Mouse (Mus musculus) limb, embryonic 11.5 days (tissue): ENCODE results near the gene Plac8. TPM values are rescaled to one million over a fixed set of nuclear protein-coding genes. Genes with fewer than 3 reads are reported as not detected.

Experiments
- ATAC-seq: fragments of 200-750 bp; cut with Nextera tagmentation; 2 replicates; pipeline ENCODE4 v1.8.0; 2017; ENCODE audit warnings: low read depth; ENCODE audit not compliant: insufficient number of reproducible peaks, low FRiP score, low TSS enrichment
- DNase-seq: peaks from one replicate; pipeline ENCODE4 v3.0.0-alpha.2; 2015; ENCODE audit warnings: low spot score
- H3K27ac ChIP-seq: fragments of 300-500 bp; sonication (generic); replicated peaks from 2 replicates; pipeline ENCODE4 v1.5.1; 2014; ENCODE audit warnings: low read depth, mild to moderate bottlenecking, low read length
- H3K27me3 ChIP-seq: fragments of 300-500 bp; sonication (generic); 2 replicates; pipeline ENCODE4 v1.6.1; 2014; ENCODE audit warnings: mild to moderate bottlenecking, low read length, mixed read lengths; ENCODE audit not compliant: control insufficient read depth, insufficient read depth
- H3K36me3 ChIP-seq: fragments of 300-500 bp; sonication (generic); 2 replicates; pipeline ENCODE4 v1.6.1; 2014; ENCODE audit warnings: mild to moderate bottlenecking, low read length, moderate library complexity, mixed read lengths; ENCODE audit not compliant: control insufficient read depth, insufficient read depth
- H3K4me1 ChIP-seq: fragments of 300-500 bp; sonication (generic); 2 replicates; pipeline ENCODE4 v1.6.1; 2014; ENCODE audit warnings: low read length, mixed read lengths; ENCODE audit not compliant: control insufficient read depth, insufficient read depth
- H3K4me2 ChIP-seq: fragments of 300-500 bp; sonication (generic); 2 replicates; pipeline ENCODE4 v1.6.1; 2014; ENCODE audit warnings: low read depth, mild to moderate bottlenecking, moderate library complexity; ENCODE audit not compliant: severe bottlenecking
- H3K4me3 ChIP-seq: fragments of 300-500 bp; sonication (generic); 2 replicates; pipeline ENCODE4 v1.5.1; 2014; ENCODE audit warnings: low read depth, low read length
- H3K9ac ChIP-seq: fragments of 300-500 bp; sonication (generic); 2 replicates; pipeline ENCODE4 v1.6.1; 2014; ENCODE audit warnings: mild to moderate bottlenecking, low read length
- H3K9me3 ChIP-seq: fragments of 300-500 bp; sonication (generic); 2 replicates; pipeline ENCODE4 v1.6.1; 2016; ENCODE audit warnings: low read length; ENCODE audit not compliant: control insufficient read depth
- WGBS: fragments of 180-500 bp; shearing (Covaris S2); extraction: QIAGEN DNeasy Blood & Tissue Kit; methylation state at CpG from one replicate; pipeline ENCODE4 v1.1.7; 2014; 5-methylcytosine and 5-hydroxymethylcytosine counted together
- polyA plus RNA-seq: library from polyadenylated mRNA; unstranded; fragments of >200 nt; fragmentation: Nextera tagmentation; extraction: Ambion mirVana; gene quantifications from 2 replicates; pipeline ENCODE4 v1.2.1, GENCODE M21; 2014

Gene Plac8
- 2.7 and 3.1 TPM in 2 replicates for polyA plus RNA-seq

- H3K27me3 ChIP-seq = no peaks in the 10 kb centered on the region
- ATAC-seq (no peak), DNase-seq (no peak)
- H3K4me2 ChIP-seq = no peak within 1 kb of the TSS
- H3K4me3 ChIP-seq = no peak within 1 kb of the TSS
- no peaks in the 10 kb centered on the region for H3K36me3 ChIP-seq
- no peaks in the 10 kb centered on the region for H3K9me3 ChIP-seq
- no peaks in the 10 kb centered on the region for H3K4me1 ChIP-seq
- H3K9ac ChIP-seq = no peak within 1 kb of the TSS
- no peak within 1 kb of the TSS for H3K27ac ChIP-seq
- WGBS = 28% methylated on average over 7 of the region's 7 CpGs
Measured at GRCm38 (mm10) chr5:100572069-100572468, at the start of gene Plac8. Gene Plac8 (minus strand): TSS chr5:100572245.

GRCm38 (mm10) chr5:100620952-100621351 lies 48.9 kb upstream of the Plac8 start:
- WGBS = 69% methylated on average over 8 of the region's 9 CpGs
- Histone ChIP-seq H3K27me3 (no peaks in the 10 kb centered on the region), H3K4me3 (no peak overlapping the region), H3K9me3 (no peaks in the 10 kb centered on the region), H3K36me3 (no peaks in the 10 kb centered on the region), H3K27ac (no peak overlapping the region), H3K4me1 (no peaks in the 10 kb centered on the region), H3K9ac (no peak overlapping the region), H3K4me2 (no peak overlapping the region)
- ATAC-seq (no peak), DNase-seq (no peak)

GRCm38 (mm10) chr5:100619586-100620275 lies 47.7 kb upstream of the Plac8 start:
- H3K9me3 ChIP-seq = no peaks in the 10 kb centered on the region
- no peaks in the 10 kb centered on the region for H3K4me1 ChIP-seq
- ATAC-seq = no peak
- 88% methylated on average over 15 of the region's 15 CpGs for WGBS
- H3K36me3 ChIP-seq = no peaks in the 10 kb centered on the region
- no peaks in the 10 kb centered on the region for H3K27me3 ChIP-seq
- H3K4me3 ChIP-seq = no peak overlapping the region
- no peak for DNase-seq
- no peak overlapping the region for H3K27ac ChIP-seq
- no peak overlapping the region for H3K9ac ChIP-seq
- H3K4me2 ChIP-seq = no peak overlapping the region

- Histone ChIP-seq H3K9ac (no peak overlapping the region), H3K4me1 (no peaks in the 10 kb centered on the region), H3K27ac (no peak overlapping the region), H3K27me3 (no peaks in the 10 kb centered on the region), H3K4me2 (no peak overlapping the region), H3K4me3 (no peak overlapping the region), H3K9me3 (no peaks in the 10 kb centered on the region), H3K36me3 (no peaks in the 10 kb centered on the region)
- ATAC-seq (no peak), DNase-seq (no peak)
- 87% methylated on average over 17 of the region's 17 CpGs for WGBS
Measured at GRCm38 (mm10) chr5:100613896-100614768, 42.1 kb upstream of the Plac8 start.

- Histone ChIP-seq H3K27me3 (no peaks in the 10 kb centered on the region), H3K27ac (no peak overlapping the region), H3K4me3 (no peak overlapping the region), H3K4me2 (no peak overlapping the region), H3K36me3 (no peaks in the 10 kb centered on the region), H3K4me1 (no peaks in the 10 kb centered on the region), H3K9ac (no peak overlapping the region), H3K9me3 (no peaks in the 10 kb centered on the region)
- WGBS = 86% methylated on average over 9 of the region's 9 CpGs
- DNase-seq (no peak), ATAC-seq (no peak)
Measured at GRCm38 (mm10) chr5:100607868-100608267, 35.8 kb upstream of the Plac8 start.

DNA sequence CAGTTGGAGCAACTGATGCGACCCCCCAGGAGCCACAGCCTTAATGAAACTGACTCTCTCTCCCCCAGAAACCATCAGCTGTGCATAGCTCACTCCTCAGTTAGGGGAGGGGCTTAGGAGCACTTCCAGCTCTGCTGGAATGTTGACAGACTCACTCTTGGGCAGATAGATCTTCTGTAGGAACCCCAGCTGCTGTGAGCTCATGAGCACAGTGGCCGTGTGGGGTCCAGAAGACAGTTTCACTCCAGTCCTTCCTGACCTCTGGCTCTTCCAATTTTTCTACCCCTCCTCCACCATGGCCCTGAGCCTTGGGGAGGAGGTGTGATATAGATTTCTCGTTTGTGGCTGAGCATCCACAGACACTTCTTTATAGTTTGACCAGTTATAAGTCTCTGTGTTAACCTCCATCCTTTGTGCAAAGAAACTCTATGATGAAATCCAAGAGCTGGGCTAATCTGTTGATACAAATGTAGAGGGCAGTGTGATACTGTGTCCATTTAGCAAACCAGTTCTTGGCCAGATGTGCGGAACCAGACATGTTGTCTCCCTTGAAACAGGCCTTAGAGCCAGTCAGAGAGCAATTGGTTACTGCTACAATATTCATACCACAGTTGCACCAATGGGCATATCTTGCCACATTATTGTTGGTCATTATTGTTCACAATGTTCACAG lies 35.2 kb upstream of the Plac8 start:
- Histone ChIP-seq H3K4me2 (no peak overlapping the region), H3K4me1 (no peaks in the 10 kb centered on the region), H3K4me3 (no peak overlapping the region), H3K27me3 (no peaks in the 10 kb centered on the region), H3K9ac (no peak overlapping the region), H3K9me3 (no peaks in the 10 kb centered on the region), H3K36me3 (no peaks in the 10 kb centered on the region), H3K27ac (no peak overlapping the region)
- ATAC-seq = no peak
- WGBS = 69% methylated on average over 4 of the region's 4 CpGs
- DNase-seq = no peak

- Histone ChIP-seq H3K36me3 (no peaks in the 10 kb centered on the region), H3K27me3 (no peaks in the 10 kb centered on the region), H3K4me2 (no peak overlapping the region), H3K9me3 (no peaks in the 10 kb centered on the region), H3K9ac (no peak overlapping the region), H3K4me3 (no peak overlapping the region), H3K27ac (no peak overlapping the region), H3K4me1 (no peaks in the 10 kb centered on the region)
- no peak for DNase-seq
- no peak for ATAC-seq
- WGBS = 76% methylated on average over 9 of the region's 9 CpGs
Measured at GRCm38 (mm10) chr5:100605828-100606229, 33.8 kb upstream of the Plac8 start.

DNA sequence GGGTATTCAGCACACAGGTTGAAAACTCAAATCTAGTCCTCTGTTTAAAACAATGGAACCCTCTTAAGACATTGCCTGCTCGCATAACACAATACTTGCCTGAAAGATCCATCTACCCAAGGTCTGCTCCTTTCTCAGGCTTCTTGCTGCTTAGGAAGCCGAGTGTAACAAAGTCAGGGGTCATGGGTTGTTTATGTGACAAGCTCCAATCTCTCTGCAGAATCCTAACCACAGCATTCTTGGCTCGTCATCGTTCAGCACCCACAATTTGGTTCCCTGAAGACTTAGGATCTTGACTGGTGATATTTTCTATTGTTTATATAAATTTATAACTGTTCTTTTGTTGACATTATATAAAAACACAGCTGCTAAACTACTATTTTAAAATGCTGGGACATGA lies 32.0 kb upstream of the Plac8 start:
- no peaks in the 10 kb centered on the region for H3K4me1 ChIP-seq
- H3K27me3 ChIP-seq = no peaks in the 10 kb centered on the region
- no peak overlapping the region for H3K27ac ChIP-seq
- no peaks in the 10 kb centered on the region for H3K9me3 ChIP-seq
- H3K36me3 ChIP-seq = no peaks in the 10 kb centered on the region
- 82% methylated on average over 4 of the region's 4 CpGs for WGBS
- DNase-seq = no peak
- H3K9ac ChIP-seq = no peak overlapping the region
- no peak for ATAC-seq
- no peak overlapping the region for H3K4me2 ChIP-seq
- no peak overlapping the region for H3K4me3 ChIP-seq
